Mouse (Mus musculus): Measurements from ENCODE around the gene Crtac1. TPM values are rescaled to one million over a fixed set of nuclear protein-coding genes. Genes with fewer than 3 reads are reported as not detected.

Gene Crtac1
- polyA plus RNA-seq, 1 experiment from 2014 or later = 29.9 TPM

- H3K27me3 ChIP-seq = 0 out of 2 replicates have a peak, but pooled peaks cover 4% of the 10 kb centered on the region
- WGBS = 90% methylated on average over 13 of the region's 13 CpGs
Measured at GRCm38 (mm10) chr19:42304506-42304905, 127.1 kb downstream of the Crtac1 start.

GRCm38 (mm10) chr19:42303210-42303813, 128.3 kb downstream of the Crtac1 start:
- no peak overlapping the region for H3K4me3 ChIP-seq
- ATAC-seq (ENCODE audit: low FRiP score) = no peak; the same call in 1 of the 2 replicates
- no peak overlapping the region for H3K4me2 ChIP-seq
- peak overlapping the region; percentile 31 for H3K27ac ChIP-seq
- no peaks in the 10 kb centered on the region for H3K9me3 ChIP-seq
- H3K36me3 ChIP-seq = no peaks in the 10 kb centered on the region
- 0 out of 2 replicates have a peak, but pooled peaks cover 4% of the 10 kb centered on the region for H3K27me3 ChIP-seq
- H3K4me1 ChIP-seq (replicated peaks) = peaks cover 46% of the 10 kb centered on the region
- no peak overlapping the region for H3K9ac ChIP-seq
- WGBS = 54% methylated on average over 12 of the region's 12 CpGs

More at GRCm38 (mm10) chr19:42304506-42304905, 127.1 kb downstream of the Crtac1 start:
- Histone ChIP-seq H3K4me2 (no peak overlapping the region), H3K4me3 (no peak overlapping the region), H3K27ac (no peak overlapping the region), H3K9me3 (no peaks in the 10 kb centered on the region), H3K9ac (no peak overlapping the region), H3K36me3 (no peaks in the 10 kb centered on the region), H3K4me1 (replicated peaks) (peaks cover 40% of the 10 kb centered on the region)
- ATAC-seq (ENCODE audit: low FRiP score) = no peak

GRCm38 (mm10) chr19:42293216-42293615, 138.4 kb downstream of the Crtac1 start:
- no peak for ATAC-seq (ENCODE audit: low FRiP score)
- Histone ChIP-seq H3K4me3 (no peak overlapping the region), H3K27me3 (0 out of 2 replicates have a peak, but pooled peaks cover 3% of the 10 kb centered on the region), H3K9me3 (no peaks in the 10 kb centered on the region), H3K9ac (no peak overlapping the region), H3K4me2 (no peak overlapping the region), H3K4me1 (replicated peaks) (peaks cover 30% of the 10 kb centered on the region), H3K36me3 (no peaks in the 10 kb centered on the region), H3K27ac (no peak overlapping the region)
- WGBS = 63% methylated on average over 6 of the region's 6 CpGs

GRCm38 (mm10) chr19:42292106-42292505, 139.5 kb downstream of the Crtac1 start:
- H3K27ac ChIP-seq = peak overlapping the region; percentile 35; the same call in 1 of the 2 replicates
- no peak overlapping the region for H3K4me3 ChIP-seq
- H3K4me2 ChIP-seq = no peak overlapping the region
- no peaks in the 10 kb centered on the region for H3K9me3 ChIP-seq
- H3K36me3 ChIP-seq = no peaks in the 10 kb centered on the region
- no peak overlapping the region for H3K9ac ChIP-seq
- 24% methylated on average over 8 of the region's 8 CpGs for WGBS
- 0 out of 2 replicates have a peak, but pooled peaks cover 3% of the 10 kb centered on the region for H3K27me3 ChIP-seq
- peaks cover 30% of the 10 kb centered on the region for H3K4me1 ChIP-seq (replicated peaks)
- ATAC-seq (ENCODE audit: low FRiP score) = no peak

GRCm38 (mm10) chr19:42290954-42291661, 140.5 kb downstream of the Crtac1 start:
- WGBS = 23% methylated on average over 7 of the region's 7 CpGs
- H3K4me2 ChIP-seq = no peak overlapping the region
- peak overlapping the region; percentile 35 for H3K27ac ChIP-seq
- H3K27me3 ChIP-seq = 0 out of 2 replicates have a peak, but pooled peaks cover 3% of the 10 kb centered on the region
- H3K9me3 ChIP-seq = no peaks in the 10 kb centered on the region
- no peaks in the 10 kb centered on the region for H3K36me3 ChIP-seq
- peaks cover 30% of the 10 kb centered on the region for H3K4me1 ChIP-seq (replicated peaks)
- ATAC-seq (ENCODE audit: low FRiP score) = no peak
- H3K9ac ChIP-seq = no peak overlapping the region
- no peak overlapping the region for H3K4me3 ChIP-seq

GRCm38 (mm10) chr19:42288361-42288760, 143.2 kb downstream of the Crtac1 start:
- Histone ChIP-seq H3K4me3 (no peak overlapping the region), H3K27ac (no peak overlapping the region), H3K36me3 (no peaks in the 10 kb centered on the region), H3K4me2 (no peak overlapping the region), H3K9ac (no peak overlapping the region), H3K27me3 (0 out of 2 replicates have a peak, but pooled peaks cover 7% of the 10 kb centered on the region), H3K4me1 (replicated peaks) (peaks cover 26% of the 10 kb centered on the region), H3K9me3 (no peaks in the 10 kb centered on the region)
- ATAC-seq (ENCODE audit: low FRiP score) = no peak
- 62% methylated on average over 4 of the region's 4 CpGs for WGBS

GRCm38 (mm10) chr19:42284178-42284577, 147.4 kb downstream of the Crtac1 start:
- no peak overlapping the region for H3K27ac ChIP-seq
- ATAC-seq (ENCODE audit: low FRiP score) = no peak
- H3K27me3 ChIP-seq = 0 out of 2 replicates have a peak, but pooled peaks cover 4% of the 10 kb centered on the region
- no peak overlapping the region for H3K9ac ChIP-seq
- no peaks in the 10 kb centered on the region for H3K36me3 ChIP-seq
- H3K4me3 ChIP-seq = no peak overlapping the region
- no peak overlapping the region for H3K4me2 ChIP-seq
- no peaks in the 10 kb centered on the region for H3K9me3 ChIP-seq
- H3K4me1 ChIP-seq (replicated peaks) = peaks cover 5% of the 10 kb centered on the region; the same call in 1 of the 2 replicates
- 89% methylated on average over 8 of the region's 8 CpGs for WGBS

- no peak for ATAC-seq (ENCODE audit: low FRiP score)
- WGBS = 60% methylated on average over 3 of the region's 3 CpGs
- no peak overlapping the region for H3K4me3 ChIP-seq
Measured at GRCm38 (mm10) chr19:42279611-42280010, 152.0 kb downstream of the Crtac1 start.

GRCm38 (mm10) chr19:42278461-42278860, 153.1 kb downstream of the Crtac1 start:
- Histone ChIP-seq H3K4me1 (replicated peaks) (peaks cover 5% of the 10 kb centered on the region; the same call in 1 of the 2 replicates), H3K9ac (no peak overlapping the region), H3K9me3 (no peaks in the 10 kb centered on the region), H3K27me3 (no peaks in the 10 kb centered on the region), H3K4me3 (no peak overlapping the region), H3K4me2 (no peak overlapping the region), H3K36me3 (no peaks in the 10 kb centered on the region), H3K27ac (no peak overlapping the region)
- WGBS = 84% methylated on average over 5 of the region's 5 CpGs
- no peak for ATAC-seq (ENCODE audit: low FRiP score)

More at GRCm38 (mm10) chr19:42279611-42280010, 152.0 kb downstream of the Crtac1 start:
- Histone ChIP-seq H3K9me3 (no peaks in the 10 kb centered on the region), H3K27me3 (no peaks in the 10 kb centered on the region), H3K36me3 (no peaks in the 10 kb centered on the region), H3K4me2 (no peak overlapping the region), H3K27ac (no peak overlapping the region), H3K4me1 (replicated peaks) (peaks cover 5% of the 10 kb centered on the region; the same call in 1 of the 2 replicates), H3K9ac (no peak overlapping the region)

- H3K4me1 ChIP-seq (replicated peaks) = peaks cover 5% of the 10 kb centered on the region; the same call in 1 of the 2 replicates
- H3K9ac ChIP-seq = no peak overlapping the region
- 89% methylated on average over 6 of the region's 6 CpGs for WGBS
- H3K9me3 ChIP-seq = no peaks in the 10 kb centered on the region
- no peaks in the 10 kb centered on the region for H3K27me3 ChIP-seq
- no peak overlapping the region for H3K4me3 ChIP-seq
- H3K36me3 ChIP-seq = no peaks in the 10 kb centered on the region
- H3K27ac ChIP-seq = no peak overlapping the region
- no peak overlapping the region for H3K4me2 ChIP-seq
- no peak for ATAC-seq (ENCODE audit: low FRiP score)
Measured at GRCm38 (mm10) chr19:42277288-42277687, 154.3 kb downstream of the Crtac1 start.

- H3K4me3 ChIP-seq = no peak overlapping the region
- WGBS = 44% methylated on average over 14 of the region's 14 CpGs
- H3K36me3 ChIP-seq = peaks cover 3% of the 10 kb centered on the region; the same call in 1 of the 2 replicates
- 0 out of 2 replicates have a peak overlapping the region, but pooled peaks have one; percentile 39 for H3K9ac ChIP-seq
- no peak overlapping the region for H3K4me2 ChIP-seq
- no peaks in the 10 kb centered on the region for H3K9me3 ChIP-seq
- H3K27ac ChIP-seq = no peak overlapping the region
- peaks cover 10% of the 10 kb centered on the region; the same call in 1 of the 2 replicates for H3K27me3 ChIP-seq
- ATAC-seq (ENCODE audit: low FRiP score) = peak; percentile 45
- H3K4me1 ChIP-seq (replicated peaks) = peaks cover 16% of the 10 kb centered on the region
Measured at GRCm38 (mm10) chr19:42272003-42272963, 159.3 kb downstream of the Crtac1 start.
